Mouse (Mus musculus): ENCODE measurements around the gene Als2cr12.

- TF ChIP-seq CTCF (IDR thresholded peaks at IDR 0.05; ENCODE audit: borderline replicate concordance, control insufficient read depth, extremely low read depth, insufficient read depth, low read length, poor library complexity) (no peak), POLR2A (IDR thresholded peaks at IDR 0.05; ENCODE audit: control insufficient read depth, extremely low read depth, insufficient read depth, low read length, poor library complexity) (no peak)
These were observed 21.9 kb upstream of the Als2cr12 start for GRCm38 (mm10) chr1:58717589-58718270.

All from thymus, adult 2 months (tissue).